Mouse (Mus musculus): ENCODE measurements around the gene Bmp8a. TPM values are rescaled to one million over a fixed set of nuclear protein-coding genes. Genes with fewer than 3 reads are reported as not detected.

Gene Bmp8a
- polyA plus RNA-seq (2012; fragmentation: generic; extraction: Trizol), result 1.2 TPM

GRCm38 (mm10) chr4:123342642-123343470 lies at the start of gene Bmp8a:
Gene Bmp8a (minus strand): TSS chr4:123343252.
- H3K27me3 ChIP-seq (ENCODE audit: control insufficient read depth, insufficient read depth, insufficient read length), result peaks cover 14% of the 10 kb centered on the region
- H3K4me3 ChIP-seq, result peak within 1 kb of the TSS; percentile 12
- H3ac ChIP-seq (ENCODE audit: control insufficient read depth, insufficient read length), result no peak within 1 kb of the TSS
- TF ChIP-seq REST (IDR thresholded peaks at IDR 0.05; ENCODE audit: insufficient read depth, insufficient read length) (no peak), TCF12 (IDR thresholded peaks at IDR 0.05; ENCODE audit: insufficient read depth, poor library complexity, severe bottlenecking) (peak; percentile 12), POLR2A (IDR thresholded peaks at IDR 0.05; ENCODE audit: insufficient read length, low read depth) (peak; percentile 16), E2F4 (IDR thresholded peaks at IDR 0.05; ENCODE audit: insufficient read depth) (no peak), MYOG (IDR thresholded peaks at IDR 0.05; ENCODE audit: control insufficient read depth in 1 of 3, insufficient read depth in 1 of 3, insufficient read length in 2 of 3, low read depth in 2 of 3) (peak in 2 of 3 experiments; percentile 97 to 98), TCF3 (IDR thresholded peaks at IDR 0.05; ENCODE audit: insufficient read length, low read depth) (peak; percentile 65), MYOD1 (IDR thresholded peaks at IDR 0.05; ENCODE audit: control insufficient read depth in 1 of 3, insufficient read length in 2 of 3, low read depth in 2 of 3) (peak in 2 of 3 experiments; percentile 96 to 97), SRF (IDR thresholded peaks at IDR 0.05; ENCODE audit: control insufficient read depth, insufficient read length, low read depth) (no peak)
- no peaks in the 10 kb centered on the region for H3K36me3 ChIP-seq (ENCODE audit: control insufficient read depth, insufficient read depth)
- no peaks in the 10 kb centered on the region for H3K79me2 ChIP-seq (ENCODE audit: control insufficient read depth, insufficient read depth)
- H3K4me2 ChIP-seq (ENCODE audit: low read depth), result peak within 1 kb of the TSS; percentile 79

GRCm38 (mm10) chr4:123392187-123392586 lies 49.1 kb upstream of the Bmp8a start:
- Histone ChIP-seq H3K27me3 (ENCODE audit: control insufficient read depth, insufficient read depth, insufficient read length) (no peaks in the 10 kb centered on the region), H3K4me2 (ENCODE audit: low read depth) (no peak overlapping the region), H3K79me2 (ENCODE audit: control insufficient read depth, insufficient read depth) (peaks cover 3% of the 10 kb centered on the region), H3K4me3 (no peak overlapping the region), H3K36me3 (ENCODE audit: control insufficient read depth, insufficient read depth) (peaks cover 91% of the 10 kb centered on the region), H3ac (ENCODE audit: control insufficient read depth, insufficient read length) (no peak overlapping the region)
- no peak for TF ChIP-seq MYOG (IDR thresholded peaks at IDR 0.05; ENCODE audit: control insufficient read depth in 1 of 3, insufficient read depth in 1 of 3, insufficient read length in 2 of 3, low read depth in 2 of 3)
- TF ChIP-seq POLR2A (IDR thresholded peaks at IDR 0.05; ENCODE audit: insufficient read length, low read depth), result no peak
- no peak for TF ChIP-seq TCF12 (IDR thresholded peaks at IDR 0.05; ENCODE audit: insufficient read depth, poor library complexity, severe bottlenecking)
- peak; percentile 15 for TF ChIP-seq MAX (IDR thresholded peaks at IDR 0.05; ENCODE audit: low read depth)

GRCm38 (mm10) chr4:123385028-123385427 lies 42.0 kb upstream of the Bmp8a start:
- H3K4me3 ChIP-seq, result no peak overlapping the region
- peaks cover 97% of the 10 kb centered on the region for H3K36me3 ChIP-seq (ENCODE audit: control insufficient read depth, insufficient read depth)
- no peaks in the 10 kb centered on the region for H3K79me2 ChIP-seq (ENCODE audit: control insufficient read depth, insufficient read depth)
- no peak overlapping the region for H3ac ChIP-seq (ENCODE audit: control insufficient read depth, insufficient read length)
- H3K4me2 ChIP-seq (ENCODE audit: low read depth), result no peak overlapping the region
- TF ChIP-seq USF1 (IDR thresholded peaks at IDR 0.05; ENCODE audit: low read depth), result no peak
- no peak for TF ChIP-seq TCF3 (IDR thresholded peaks at IDR 0.05; ENCODE audit: insufficient read length, low read depth)
- no peak for TF ChIP-seq POLR2A (IDR thresholded peaks at IDR 0.05; ENCODE audit: insufficient read length, low read depth)
- no peak for TF ChIP-seq MYOG (IDR thresholded peaks at IDR 0.05; ENCODE audit: control insufficient read depth in 1 of 3, insufficient read depth in 1 of 3, insufficient read length in 2 of 3, low read depth in 2 of 3)
- TF ChIP-seq MAX (IDR thresholded peaks at IDR 0.05; ENCODE audit: low read depth), result no peak
- no peak for TF ChIP-seq CEBPB (IDR thresholded peaks at IDR 0.05; ENCODE audit: insufficient read depth, poor library complexity, severe bottlenecking)
- TF ChIP-seq E2F4 (IDR thresholded peaks at IDR 0.05; ENCODE audit: insufficient read depth), result no peak
- TF ChIP-seq SRF (IDR thresholded peaks at IDR 0.05; ENCODE audit: control insufficient read depth, insufficient read length, low read depth), result no peak
- no peak for TF ChIP-seq REST (IDR thresholded peaks at IDR 0.05; ENCODE audit: insufficient read depth, insufficient read length)
- TF ChIP-seq MYOD1 (IDR thresholded peaks at IDR 0.05; ENCODE audit: control insufficient read depth in 1 of 3, insufficient read length in 2 of 3, low read depth in 2 of 3), result no peak
- TF ChIP-seq TCF12 (IDR thresholded peaks at IDR 0.05; ENCODE audit: insufficient read depth, poor library complexity, severe bottlenecking), result no peak
- no peak for TF ChIP-seq POLR2AphosphoS2 (IDR thresholded peaks at IDR 0.05; ENCODE audit: insufficient read length, low read depth)
- no peaks in the 10 kb centered on the region for H3K27me3 ChIP-seq (ENCODE audit: control insufficient read depth, insufficient read depth, insufficient read length)

GRCm38 (mm10) chr4:123383173-123383572 lies 40.1 kb upstream of the Bmp8a start:
- H3K79me2 ChIP-seq (ENCODE audit: control insufficient read depth, insufficient read depth), result no peaks in the 10 kb centered on the region
- no peaks in the 10 kb centered on the region for H3K27me3 ChIP-seq (ENCODE audit: control insufficient read depth, insufficient read depth, insufficient read length)

More at GRCm38 (mm10) chr4:123383173-123383572, 40.1 kb upstream of the Bmp8a start:
- H3K4me2 ChIP-seq (ENCODE audit: low read depth), result no peak overlapping the region
- peaks cover 97% of the 10 kb centered on the region for H3K36me3 ChIP-seq (ENCODE audit: control insufficient read depth, insufficient read depth)
- H3ac ChIP-seq (ENCODE audit: control insufficient read depth, insufficient read length), result no peak overlapping the region
- no peak overlapping the region for H3K4me3 ChIP-seq
- TF ChIP-seq MYOG (IDR thresholded peaks at IDR 0.05; ENCODE audit: control insufficient read depth in 1 of 3, insufficient read depth in 1 of 3, insufficient read length in 2 of 3, low read depth in 2 of 3) (no peak), MAX (IDR thresholded peaks at IDR 0.05; ENCODE audit: low read depth) (no peak), REST (IDR thresholded peaks at IDR 0.05; ENCODE audit: insufficient read depth, insufficient read length) (no peak), CEBPB (IDR thresholded peaks at IDR 0.05; ENCODE audit: insufficient read depth, poor library complexity, severe bottlenecking) (no peak), E2F4 (IDR thresholded peaks at IDR 0.05; ENCODE audit: insufficient read depth) (no peak), TCF12 (IDR thresholded peaks at IDR 0.05; ENCODE audit: insufficient read depth, poor library complexity, severe bottlenecking) (no peak), TCF3 (IDR thresholded peaks at IDR 0.05; ENCODE audit: insufficient read length, low read depth) (no peak), POLR2AphosphoS2 (IDR thresholded peaks at IDR 0.05; ENCODE audit: insufficient read length, low read depth) (no peak), USF1 (IDR thresholded peaks at IDR 0.05; ENCODE audit: low read depth) (no peak), SRF (IDR thresholded peaks at IDR 0.05; ENCODE audit: control insufficient read depth, insufficient read length, low read depth) (no peak), POLR2A (IDR thresholded peaks at IDR 0.05; ENCODE audit: insufficient read length, low read depth) (no peak)

Measured in myocyte (in vitro differentiated cells).